Mouse (Mus musculus): Measurements from ENCODE around the gene Tcf3. TPM values are rescaled to one million over a fixed set of nuclear protein-coding genes. Genes with fewer than 3 reads are reported as not detected.

Gene Tcf3
- total RNA-seq, 2 experiments from 2014 or later = 48.2 to 64.3 TPM

DNA sequence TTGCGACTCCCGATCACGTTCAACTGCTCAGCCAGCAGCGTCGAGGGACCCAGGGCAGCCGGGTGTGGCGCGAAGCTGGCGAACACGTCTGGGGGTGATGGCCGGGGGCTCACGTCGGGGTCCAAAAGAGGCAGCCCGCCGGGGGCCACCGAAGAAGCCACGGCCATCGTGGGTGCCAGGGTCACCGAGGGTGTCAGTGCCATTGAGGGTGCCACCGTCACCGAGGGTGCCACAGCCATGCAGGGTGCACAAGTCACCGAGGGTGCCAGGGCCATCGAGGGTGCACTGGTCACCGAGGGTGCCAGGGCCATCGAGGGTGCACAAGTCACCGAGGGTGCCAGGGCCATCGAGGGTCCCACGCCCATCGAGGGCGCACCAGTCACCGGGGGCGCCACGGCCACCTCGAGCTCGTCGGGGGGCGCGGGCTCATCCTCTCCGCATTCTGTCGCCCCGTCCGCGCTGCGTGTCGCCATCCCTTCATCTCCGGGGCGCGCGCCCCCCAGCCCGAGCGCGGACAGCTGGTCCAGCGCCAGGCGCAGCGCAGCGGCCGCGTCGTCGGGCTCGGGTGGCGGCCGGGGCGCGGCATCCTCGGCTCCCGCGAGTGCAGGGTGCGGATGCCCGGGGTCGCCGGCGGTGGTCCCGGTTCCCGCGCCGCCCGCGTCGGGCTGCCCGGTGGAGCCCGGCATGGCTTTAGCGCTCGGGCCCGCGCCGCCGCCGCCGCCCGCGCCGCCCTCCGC is 46.5 kb downstream of the Tcf3 start:
- no peak for DNase-seq

DNA sequence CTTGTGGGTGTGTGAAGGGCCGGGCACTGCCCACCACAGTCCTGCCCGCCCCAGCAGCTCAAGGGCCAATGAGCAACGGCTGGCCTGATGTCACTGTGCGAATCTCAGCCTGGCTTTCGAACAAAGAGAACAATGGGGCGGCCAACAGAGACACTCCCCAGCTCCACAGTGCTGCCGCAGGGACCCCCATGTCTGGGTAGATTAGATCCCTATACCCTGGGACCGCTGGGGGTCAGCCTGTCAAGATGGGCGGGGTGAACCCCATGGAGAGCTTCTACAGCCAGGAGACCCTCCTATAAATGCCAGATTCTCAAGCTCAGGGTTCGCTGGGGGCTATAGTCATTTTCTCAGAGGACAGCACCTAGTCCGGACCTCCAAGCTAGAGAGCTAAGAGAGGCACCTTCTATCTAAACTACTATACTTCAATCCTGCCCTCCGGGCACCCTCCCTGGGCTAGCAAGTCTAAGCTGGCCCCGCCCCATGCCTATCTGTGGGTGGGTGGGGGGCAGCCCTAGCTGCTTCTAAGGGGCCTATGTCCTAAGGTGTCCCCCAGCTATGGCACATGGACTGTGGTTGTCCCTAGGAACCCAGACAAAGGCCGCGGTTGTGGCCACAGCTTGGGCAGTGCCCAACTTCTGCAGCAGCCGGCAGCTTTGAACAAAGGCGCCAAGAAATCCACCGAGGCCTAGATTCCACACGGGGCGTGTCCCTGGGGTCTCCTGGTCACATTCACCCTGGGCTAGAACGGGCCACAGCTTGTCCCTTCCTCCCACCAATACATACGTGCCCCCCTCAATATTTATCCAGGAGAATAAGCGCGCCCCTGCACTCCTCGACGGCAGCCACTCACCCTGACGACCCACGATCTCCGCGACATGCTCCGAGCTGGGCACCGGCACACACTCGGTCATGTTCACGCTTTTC is 47.4 kb downstream of the Tcf3 start:
- DNase-seq = peak; percentile 72 to 74

DNA sequence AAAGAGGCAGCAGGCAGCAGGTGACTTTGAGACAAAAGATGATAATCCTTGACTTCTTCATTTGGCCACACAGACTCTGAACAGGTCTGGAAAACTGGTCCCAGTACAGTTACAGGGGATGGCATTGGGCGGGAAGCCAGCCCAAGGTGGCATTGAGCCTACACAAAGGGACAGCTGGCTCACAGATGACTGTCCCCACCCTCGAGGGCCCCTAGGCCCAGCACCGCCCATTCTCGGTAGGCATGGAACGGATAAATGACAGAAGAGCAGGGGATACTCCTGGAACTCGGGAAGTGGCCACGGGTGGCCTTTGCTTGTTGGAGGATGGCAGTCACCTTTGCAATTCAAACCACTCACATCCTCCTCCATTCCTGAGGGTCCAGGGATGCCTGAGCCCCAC is 48.1 kb downstream of the Tcf3 start:
- peak in 1 of 2 experiments; percentile 65 for DNase-seq

DNA sequence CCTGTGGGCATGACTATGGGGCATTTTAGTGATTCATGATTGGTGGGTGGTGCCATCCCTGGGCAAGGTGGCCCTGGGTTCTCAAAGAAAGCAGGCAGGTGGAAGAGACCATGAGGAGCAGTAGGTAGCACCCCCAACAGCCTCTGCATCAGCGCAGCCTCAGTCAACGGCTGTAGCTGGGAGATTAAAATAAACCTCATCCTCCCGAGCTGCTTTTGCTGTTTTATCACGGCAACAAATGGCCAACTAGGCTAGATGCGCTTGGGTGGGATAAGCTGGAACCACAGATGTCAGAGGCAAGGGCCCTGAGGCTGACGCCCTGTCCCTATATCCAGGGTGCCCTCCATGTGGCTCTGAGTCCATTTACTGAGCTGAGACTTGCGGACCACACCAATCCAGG is 48.7 kb downstream of the Tcf3 start:
- peak in 1 of 2 experiments; percentile 1 for DNase-seq

DNA sequence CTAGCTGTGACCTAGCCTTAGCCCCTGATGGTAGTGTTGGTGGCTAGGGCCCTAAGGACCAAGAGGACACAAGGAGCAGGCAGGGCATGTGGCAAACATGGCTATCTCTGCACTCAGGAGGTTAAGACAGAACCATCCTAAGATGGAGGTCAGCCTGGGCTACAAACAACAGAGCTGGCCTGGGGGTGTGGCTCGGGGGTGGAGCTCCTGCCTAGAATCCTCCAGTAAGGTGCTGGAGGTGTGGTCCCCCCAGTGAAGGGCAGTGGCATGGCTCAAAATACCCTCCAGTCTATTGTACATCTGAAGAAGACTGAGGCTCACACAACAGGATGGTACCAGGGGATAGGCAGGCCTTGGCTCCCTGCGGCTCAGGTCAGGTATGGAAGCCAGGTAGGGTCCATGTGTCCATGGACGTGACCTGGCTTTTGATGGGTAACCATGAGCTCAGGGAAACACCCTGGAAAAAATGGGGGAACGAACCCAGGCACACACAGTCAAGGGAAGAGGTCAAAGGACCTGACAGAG is 49.3 kb downstream of the Tcf3 start:
- peak in 1 of 2 experiments; percentile 48 for DNase-seq

DNA sequence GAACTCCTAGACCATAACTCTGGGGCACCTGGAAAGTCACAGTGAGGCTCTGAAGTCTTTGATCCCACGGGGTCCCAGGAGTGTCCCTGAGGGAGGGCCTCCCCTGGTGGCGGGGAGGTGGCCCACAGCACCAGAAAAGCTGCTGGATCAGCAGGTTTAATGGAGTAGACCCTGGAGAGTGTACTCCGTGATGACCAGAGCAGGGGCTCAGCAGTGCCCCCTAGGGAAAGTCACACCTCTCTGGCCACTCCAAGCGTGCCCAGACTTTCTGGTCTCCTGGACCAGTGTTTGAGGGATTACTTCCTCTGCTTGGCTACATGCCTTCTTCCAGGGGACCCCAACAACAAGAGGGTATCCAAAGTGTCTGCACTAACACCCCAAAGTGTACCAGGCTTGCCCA is 50.0 kb downstream of the Tcf3 start:
- DNase-seq = no peak

DNA sequence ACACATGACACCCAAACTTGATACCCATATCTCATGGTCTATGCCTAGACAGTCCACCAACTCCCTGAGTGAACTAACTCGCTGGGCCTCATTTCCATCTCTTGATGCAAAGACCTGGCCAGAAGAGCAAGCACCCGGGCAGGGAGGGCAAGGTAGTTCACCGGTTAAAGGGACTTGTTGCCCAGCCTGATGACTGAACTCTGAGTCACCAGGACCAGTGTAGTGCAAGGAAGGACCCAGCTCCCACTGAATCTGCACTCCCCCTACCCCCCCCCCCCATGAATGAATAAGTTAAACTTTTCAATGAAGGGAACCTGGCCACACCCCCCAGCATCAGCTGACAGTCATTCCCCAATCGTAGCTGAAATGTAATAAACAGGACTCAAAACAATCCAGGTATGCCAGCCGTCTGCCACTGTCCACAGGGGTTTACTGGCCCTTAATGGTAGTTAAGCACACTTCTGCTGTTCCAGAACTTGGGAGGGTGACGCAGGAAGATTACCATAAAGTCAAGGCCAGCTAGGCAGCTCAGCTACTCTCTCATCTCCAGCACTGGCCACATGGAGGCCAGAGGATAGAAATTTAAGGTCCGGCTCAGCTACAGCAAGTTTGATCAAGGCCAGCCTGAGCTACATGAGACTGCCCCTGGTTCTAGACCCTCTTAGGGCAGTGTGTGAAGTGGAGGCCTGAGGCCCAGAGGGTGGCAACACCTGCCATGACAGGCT is 50.6 kb downstream of the Tcf3 start:
- DNase-seq = peak; percentile 64 to 65

DNA sequence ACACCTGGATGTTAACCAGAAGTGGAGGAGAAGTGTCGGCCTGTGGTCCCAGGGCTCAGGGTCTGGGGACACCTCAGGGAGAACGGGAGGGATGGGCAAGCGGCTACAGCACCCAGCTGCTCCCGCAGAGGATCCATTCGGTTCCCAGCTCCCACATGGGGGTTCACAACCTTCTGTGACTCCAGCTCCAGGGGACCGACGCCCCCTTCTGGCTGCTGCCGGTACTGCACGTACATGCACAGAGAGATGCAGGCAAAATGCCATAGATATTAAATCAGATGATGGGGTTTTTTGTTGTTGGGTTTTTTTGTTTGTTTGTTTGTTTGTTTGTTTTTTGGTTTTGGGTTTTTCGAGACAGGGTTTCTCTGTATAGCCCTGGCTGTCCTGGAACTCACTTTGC is 55.7 kb downstream of the Tcf3 start:
- DNase-seq = peak; percentile 34 to 60

DNA sequence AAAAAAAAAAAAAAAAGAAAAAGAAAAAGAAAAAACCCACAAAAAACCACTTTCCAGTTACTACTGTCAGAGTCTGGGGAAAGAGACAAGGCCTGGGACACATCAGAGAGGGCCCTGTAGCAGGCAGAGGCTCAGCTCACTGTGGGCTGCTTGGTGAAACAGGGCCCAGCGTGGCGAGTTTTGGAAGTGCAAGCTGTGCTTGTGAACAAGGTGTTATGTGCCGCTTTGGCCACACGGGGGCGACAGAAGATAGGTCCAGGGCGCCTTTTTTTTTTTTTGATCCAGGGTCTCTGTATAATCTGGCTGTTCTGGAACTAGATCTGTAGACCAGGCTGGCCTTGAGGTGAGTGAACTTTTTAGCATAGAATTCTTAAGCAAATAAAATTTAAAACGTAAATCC is 57.3 kb downstream of the Tcf3 start:
- DNase-seq = peak; percentile 93

DNA sequence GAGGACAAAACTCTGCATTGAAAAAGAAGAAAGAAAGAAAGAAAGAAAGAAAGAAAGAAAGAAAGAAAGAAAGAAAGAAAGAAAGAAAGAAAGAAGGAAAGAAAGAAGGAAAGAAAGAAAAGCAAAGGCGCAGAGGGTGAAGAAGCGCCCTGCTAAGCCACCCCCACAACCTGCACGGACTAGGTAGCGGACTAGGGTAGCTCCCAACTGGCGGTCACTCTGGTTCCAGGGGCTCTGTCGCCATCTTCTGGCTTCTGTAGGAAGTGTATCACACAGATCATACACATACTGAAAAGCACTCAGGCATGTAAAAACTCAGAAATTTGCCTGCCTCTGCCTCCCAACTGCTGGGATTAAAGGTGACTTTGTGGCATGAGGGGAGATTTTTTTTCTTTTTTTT is 59.4 kb downstream of the Tcf3 start:
- peak; percentile 82 to 83 for DNase-seq

DNA sequence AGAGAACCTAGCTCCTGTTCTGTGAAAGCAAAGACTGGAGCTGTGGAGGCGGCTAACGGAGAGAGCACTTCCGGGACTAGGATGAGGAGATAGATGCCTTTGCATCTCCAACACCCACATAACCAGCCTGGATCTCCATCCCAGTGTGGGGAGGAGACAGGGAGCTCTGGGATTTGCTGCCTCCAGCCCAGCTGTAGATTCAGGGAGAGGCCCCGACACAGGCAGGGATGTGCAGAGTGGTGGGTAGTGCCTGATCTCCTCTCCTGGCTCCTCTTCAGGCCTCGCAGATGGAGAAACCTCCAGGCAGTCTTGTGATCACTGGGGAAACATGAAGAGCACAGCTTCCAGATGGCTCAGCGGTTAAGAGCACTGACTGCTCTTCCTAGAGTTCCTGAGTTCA is 60.7 kb downstream of the Tcf3 start:
- no peak for DNase-seq

DNA sequence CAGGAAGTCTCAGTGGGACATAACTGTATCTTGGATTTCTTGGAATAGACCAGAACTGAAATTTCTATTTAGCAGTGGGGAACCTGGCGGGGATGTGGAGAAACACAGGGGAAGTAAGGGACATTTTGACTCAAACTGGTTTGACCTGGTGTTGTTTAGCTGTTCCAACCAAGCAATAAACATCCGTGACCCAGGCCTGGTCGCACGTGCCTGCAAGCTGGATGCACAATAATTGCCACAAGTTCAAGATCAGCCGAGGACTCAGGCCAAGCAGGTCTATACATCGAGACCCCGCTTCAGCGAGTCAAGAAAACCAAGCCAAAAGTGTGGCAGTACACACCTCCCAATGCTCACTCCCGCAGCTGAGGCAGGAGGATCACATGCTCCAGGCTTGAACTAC is 61.5 kb downstream of the Tcf3 start:
- DNase-seq = no peak

DNA sequence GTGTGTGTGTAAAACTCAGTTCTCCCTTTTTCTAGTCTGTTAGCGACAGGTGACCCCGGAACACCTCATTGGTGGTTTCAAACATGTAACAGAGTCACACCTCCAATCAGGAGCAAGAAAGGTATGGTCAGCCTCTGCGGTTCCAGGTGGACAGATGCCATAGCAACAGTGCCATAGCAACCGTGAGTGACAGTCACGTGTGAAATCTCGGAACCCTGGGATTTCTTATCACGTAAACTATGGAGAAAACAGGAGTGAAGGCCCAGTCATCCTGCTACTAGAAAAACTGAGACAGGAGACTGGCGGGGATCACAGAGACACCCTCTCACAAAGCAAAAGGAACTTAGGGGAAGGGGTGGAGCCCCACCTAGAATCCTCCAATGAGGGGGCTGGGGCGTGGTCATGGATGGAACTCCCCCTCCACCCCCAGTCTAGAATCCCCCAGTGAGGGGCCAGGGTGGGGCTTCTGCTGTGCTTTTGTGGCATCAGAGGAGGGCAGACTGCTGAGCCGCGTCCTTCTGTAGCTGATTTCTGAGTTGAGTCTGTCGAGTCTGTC is 62.0 kb downstream of the Tcf3 start:
- peak in 1 of 2 experiments; percentile 47 for DNase-seq

DNA sequence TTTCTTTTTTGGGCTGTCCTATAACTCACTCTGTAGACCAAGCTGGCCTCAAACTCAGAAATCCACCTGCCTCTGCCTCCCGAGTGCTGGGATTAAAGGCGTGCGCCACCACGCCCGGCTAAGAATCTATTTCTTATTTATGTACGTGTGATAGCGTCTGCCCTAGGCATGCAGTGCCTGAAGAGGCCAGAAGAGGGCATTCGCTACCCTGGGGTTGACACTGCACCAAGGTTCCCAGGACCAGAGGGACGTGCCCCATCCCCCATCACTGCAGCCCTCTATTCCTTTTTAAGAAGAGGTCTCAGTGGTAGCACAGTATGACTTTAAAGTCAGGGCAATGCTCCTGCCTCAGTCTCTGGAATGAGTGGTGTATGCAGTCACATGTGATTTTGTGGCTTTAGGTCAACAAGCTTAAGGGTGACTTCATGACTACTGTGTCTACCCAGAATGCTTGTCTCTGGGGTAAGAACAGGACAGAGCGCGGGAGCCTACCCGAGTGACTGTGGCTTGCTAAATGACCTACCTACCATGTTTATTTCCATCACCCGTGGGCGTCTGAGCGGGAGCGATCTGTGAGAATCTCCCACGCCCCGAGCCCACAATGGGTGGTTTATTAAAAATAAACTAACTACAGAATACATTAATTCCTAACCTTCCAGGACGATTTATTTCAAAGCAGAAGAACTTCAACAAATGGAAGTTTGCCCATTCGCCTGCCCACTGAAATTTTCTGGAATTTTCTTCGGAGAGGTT is 63.3 kb downstream of the Tcf3 start:
- DNase-seq = peak in 1 of 2 experiments; percentile 41

DNA sequence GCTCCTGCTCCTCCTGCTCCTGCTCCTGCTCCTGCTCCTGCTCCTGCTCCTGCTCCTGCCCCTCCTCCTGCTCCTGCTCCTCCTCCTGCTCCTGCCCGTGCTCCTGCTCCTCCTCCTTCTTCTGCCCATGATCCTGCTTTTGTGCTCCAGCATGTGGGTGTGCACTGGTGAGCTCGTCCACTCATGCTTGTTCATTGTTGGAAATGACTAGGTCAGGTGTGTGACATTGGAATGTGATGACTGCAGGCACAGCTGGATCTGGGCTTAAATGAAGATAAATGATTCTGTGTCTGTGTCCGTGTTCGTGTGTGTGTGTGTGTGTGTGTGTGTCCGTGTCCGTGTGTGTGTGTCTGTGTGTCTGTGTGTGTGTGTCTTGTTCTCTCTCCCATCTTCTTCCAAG is 65.1 kb downstream of the Tcf3 start:
- no peak for DNase-seq

DNA sequence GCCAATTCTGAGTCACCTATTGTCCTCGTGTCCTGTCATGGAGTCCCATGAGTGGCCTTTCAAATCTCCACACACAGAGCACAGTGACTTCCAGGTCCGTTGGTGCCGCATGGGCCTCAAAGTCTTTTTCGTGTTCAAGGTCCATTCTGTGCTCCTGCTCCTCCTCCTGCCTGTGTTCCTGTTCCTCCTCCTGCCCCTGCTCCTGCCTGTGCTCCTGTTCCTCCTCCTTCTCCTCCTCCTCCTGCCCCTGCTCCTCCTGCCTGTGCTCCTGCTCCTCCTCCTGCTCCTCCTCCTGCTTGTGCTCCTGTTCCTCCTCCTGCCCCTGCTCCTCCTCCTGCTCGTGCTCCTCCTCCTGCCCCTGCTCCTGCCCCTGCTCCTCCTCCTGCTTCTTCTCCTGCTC is 65.5 kb downstream of the Tcf3 start:
- no peak for DNase-seq

DNA sequence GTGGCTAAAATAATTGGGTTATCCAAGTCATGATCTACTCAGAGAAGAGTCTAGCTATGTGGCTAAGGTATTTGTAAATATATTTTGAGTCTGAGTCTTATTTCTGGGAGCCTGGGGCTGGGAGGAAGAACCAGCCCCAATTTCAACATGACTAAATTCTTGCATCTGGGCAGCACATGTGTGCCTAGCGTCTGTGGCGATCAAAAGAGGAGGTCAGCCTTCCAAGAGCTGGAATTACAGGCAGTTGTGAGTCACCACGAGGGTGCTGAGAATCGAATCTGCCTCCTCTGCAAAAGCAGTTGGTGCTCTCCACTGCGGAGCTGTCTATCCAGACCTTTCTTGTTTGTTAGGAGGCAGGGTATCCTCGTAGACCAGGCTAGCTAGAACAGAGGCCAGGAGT is 67.7 kb downstream of the Tcf3 start:
- DNase-seq = no peak

DNA sequence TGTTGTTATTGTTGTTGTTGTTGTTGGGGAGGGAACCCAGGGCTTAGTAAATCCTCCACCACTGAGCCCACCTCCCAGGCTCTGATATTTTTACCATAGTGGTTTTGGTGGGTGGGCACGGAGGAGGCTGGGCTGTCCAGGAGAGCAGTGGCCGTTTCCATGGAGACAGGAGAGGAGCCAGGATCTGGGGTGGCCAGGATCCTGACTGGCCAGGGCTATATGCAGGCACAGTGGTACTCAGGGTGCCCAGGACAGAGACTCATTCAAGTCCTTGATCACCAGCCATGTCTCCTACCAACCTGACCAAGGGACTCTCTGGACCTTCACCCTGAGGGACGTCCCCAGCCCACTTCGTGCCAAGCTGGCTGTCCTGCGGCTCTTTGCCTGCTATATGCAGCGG is 69.7 kb downstream of the Tcf3 start:
- DNase-seq = no peak
